In the genomic region with DNA sequence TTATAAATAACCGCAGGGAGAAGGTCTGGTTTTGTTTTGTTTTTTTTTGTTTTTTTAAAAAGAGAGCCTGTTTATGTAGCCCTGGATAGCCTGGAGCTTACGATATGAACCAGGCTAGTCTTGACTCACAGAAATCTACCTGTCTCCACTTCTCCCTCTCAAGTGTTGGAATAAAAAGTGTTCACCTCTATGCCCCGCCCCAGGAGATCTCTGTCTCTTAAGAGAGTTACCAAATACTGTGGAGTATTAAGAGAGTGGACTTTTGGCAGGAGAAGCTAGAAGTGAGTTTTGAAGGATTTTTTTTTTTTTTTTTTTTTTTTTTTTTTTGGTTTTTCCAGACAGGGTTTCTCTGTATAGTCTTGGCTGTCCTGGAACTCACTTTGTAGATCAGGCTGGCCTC, we compare ENCODE assay signal across 9 mouse cellular contexts.
"Had no signal": no experiment of that assay in that cellular context is flagged by ENCODE, and none has a peak within 500 bp of the region (broad histone marks: within the 10 kb centered on the region; RNA-seq: fewer than 3 reads in every experiment).

No protein-coding gene starts in this region.

- DNase-seq: forebrain, postnatal 0 days; gastrocnemius, postnatal 14 days; gastrocnemius, postnatal 36 days; heart, adult 11 months; heart, adult 2 months; heart, postnatal 10 days; heart, postnatal 4 days; kidney, adult 18-20 months; liver had no signal
